ENCODE assay signal across 15 mouse cellular contexts in the genomic region with DNA sequence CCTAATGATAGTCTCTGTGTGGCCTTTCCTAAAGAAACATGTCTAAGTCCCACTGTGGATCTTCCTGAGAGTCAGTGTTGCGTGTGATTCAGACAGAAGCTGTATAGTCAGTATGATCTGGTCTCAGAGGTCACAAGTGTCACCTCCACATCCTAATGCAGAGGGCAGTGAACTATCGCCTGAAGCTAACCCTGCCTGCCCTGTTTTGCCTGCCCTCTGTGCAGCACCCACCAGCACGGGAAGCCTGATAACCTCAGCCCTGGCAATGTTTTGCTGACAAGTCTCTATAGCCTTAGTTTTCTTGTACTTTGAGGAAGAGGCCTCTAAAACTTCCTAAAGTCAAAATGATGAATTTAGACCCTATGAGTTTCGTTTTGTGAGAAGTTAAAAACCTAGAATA.
"Had no signal": no experiment of that assay in that cellular context is flagged by ENCODE, and none has a peak within 500 bp of the region (broad histone marks: within the 10 kb centered on the region; RNA-seq: fewer than 3 reads in every experiment).

No protein-coding gene starts in this region.

- H3K36me3 ChIP-seq: neural tube, embryonic 15.5 days; stomach, embryonic 15.5 days had no signal

- H3K27me3 ChIP-seq: neural tube, embryonic 15.5 days; stomach, embryonic 15.5 days had no signal

- H3K4me1 ChIP-seq: neural tube, embryonic 15.5 days; stomach, embryonic 15.5 days had no signal

- H3K27ac ChIP-seq: neural tube, embryonic 15.5 days; stomach, embryonic 15.5 days; stomach, postnatal 0 days had no signal

- H3K4me2 ChIP-seq: neural tube, embryonic 15.5 days; stomach, embryonic 15.5 days had no signal

- H3K9ac ChIP-seq: neural tube, embryonic 15.5 days; stomach, embryonic 15.5 days had no signal

- DNase-seq: retina, postnatal 1 day; right cerebral cortex, adult 18-20 months; right cerebral cortex, postnatal 14 days; right cerebral cortex, postnatal 25 days; right cerebral cortex, postnatal 4 days; spleen, adult 18-20 months; thymus, adult 18-20 months; thymus, adult 2 months; thymus, postnatal 14 days; thymus, postnatal 25 days; thymus, postnatal 36 days; thymus, postnatal 4 days had no signal

- H3K9me3 ChIP-seq: neural tube, embryonic 15.5 days; stomach, embryonic 15.5 days had no signal

- H3K4me3 ChIP-seq: neural tube, embryonic 15.5 days; stomach, embryonic 15.5 days had no signal
